Mouse (Mus musculus): Measurements from ENCODE around the gene Slc9b1. TPM values are rescaled to one million over a fixed set of nuclear protein-coding genes. Genes with fewer than 3 reads are reported as not detected.

Slc9b1 gene
- polyA plus RNA-seq, 1 experiment, result not detected

GRCm38 (mm10) chr3:135438913-135439531 is 91.2 kb downstream of the Slc9b1 start:
- WGBS, result under 1% methylated on average over 62 of the region's 76 CpGs
- Histone ChIP-seq H3K27me3 (ENCODE audit: control insufficient read depth, insufficient read depth, low read length) (no peaks in the 10 kb centered on the region), H3K27ac (ENCODE audit: insufficient read depth, low read length) (peak overlapping the region; percentile 94), H3K4me3 (replicated peaks; ENCODE audit: insufficient read depth, low read depth, low read length) (peak overlapping the region; percentile 86), H3K4me1 (ENCODE audit: control insufficient read depth, insufficient read depth, low read length) (no peaks in the 10 kb centered on the region)
- no peak for TF ChIP-seq POLR2A (IDR thresholded peaks at IDR 0.05; ENCODE audit: borderline replicate concordance, insufficient read depth, low read length)
- TF ChIP-seq CTCF (IDR thresholded peaks at IDR 0.05; ENCODE audit: borderline replicate concordance, insufficient read depth, low read depth, low read length), result no peak
- DNase-seq, result peak; percentile 82 to 85

GRCm38 (mm10) chr3:135439651-135440050 is 91.8 kb downstream of the Slc9b1 start:
- H3K4me1 ChIP-seq (ENCODE audit: control insufficient read depth, insufficient read depth, low read length), result no peaks in the 10 kb centered on the region
- DNase-seq, result no peak
- peak overlapping the region; percentile 86 for H3K4me3 ChIP-seq (replicated peaks; ENCODE audit: insufficient read depth, low read depth, low read length)
- under 1% methylated on average over 15 of the region's 15 CpGs for WGBS
- H3K27ac ChIP-seq (ENCODE audit: insufficient read depth, low read length), result peak overlapping the region; percentile 94
- no peaks in the 10 kb centered on the region for H3K27me3 ChIP-seq (ENCODE audit: control insufficient read depth, insufficient read depth, low read length)
- TF ChIP-seq POLR2A (IDR thresholded peaks at IDR 0.05; ENCODE audit: borderline replicate concordance, insufficient read depth, low read length), result no peak
- no peak for TF ChIP-seq CTCF (IDR thresholded peaks at IDR 0.05; ENCODE audit: borderline replicate concordance, insufficient read depth, low read depth, low read length)

- no peak overlapping the region for H3K27ac ChIP-seq (ENCODE audit: insufficient read depth, low read length)
- WGBS, result 4% methylated on average over 7 of the region's 7 CpGs
- TF ChIP-seq POLR2A (IDR thresholded peaks at IDR 0.05; ENCODE audit: borderline replicate concordance, insufficient read depth, low read length) (no peak), CTCF (IDR thresholded peaks at IDR 0.05; ENCODE audit: borderline replicate concordance, insufficient read depth, low read depth, low read length) (no peak)
- no peaks in the 10 kb centered on the region for H3K4me1 ChIP-seq (ENCODE audit: control insufficient read depth, insufficient read depth, low read length)
- DNase-seq, result peak in 1 of 2 experiments; percentile 20
- H3K4me3 ChIP-seq (replicated peaks; ENCODE audit: insufficient read depth, low read depth, low read length), result peak overlapping the region; percentile 86
- H3K27me3 ChIP-seq (ENCODE audit: control insufficient read depth, insufficient read depth, low read length), result no peaks in the 10 kb centered on the region
These were observed 92.4 kb downstream of the Slc9b1 start for GRCm38 (mm10) chr3:135440221-135440620.

GRCm38 (mm10) chr3:135440621-135441020 is 92.8 kb downstream of the Slc9b1 start:
- no peak for TF ChIP-seq POLR2A (IDR thresholded peaks at IDR 0.05; ENCODE audit: borderline replicate concordance, insufficient read depth, low read length)
- no peak for TF ChIP-seq CTCF (IDR thresholded peaks at IDR 0.05; ENCODE audit: borderline replicate concordance, insufficient read depth, low read depth, low read length)
- DNase-seq, result no peak
- no peaks in the 10 kb centered on the region for H3K4me1 ChIP-seq (ENCODE audit: control insufficient read depth, insufficient read depth, low read length)
- peak overlapping the region; percentile 86 for H3K4me3 ChIP-seq (replicated peaks; ENCODE audit: insufficient read depth, low read depth, low read length)
- H3K27ac ChIP-seq (ENCODE audit: insufficient read depth, low read length), result no peak overlapping the region
- 7% methylated on average over 10 of the region's 10 CpGs for WGBS
- no peaks in the 10 kb centered on the region for H3K27me3 ChIP-seq (ENCODE audit: control insufficient read depth, insufficient read depth, low read length)

- no peak overlapping the region for H3K4me3 ChIP-seq (replicated peaks; ENCODE audit: insufficient read depth, low read depth, low read length)
- H3K4me1 ChIP-seq (ENCODE audit: control insufficient read depth, insufficient read depth, low read length), result peaks cover 3% of the 10 kb centered on the region; the same call in 1 of the 2 replicates
- no peak for TF ChIP-seq POLR2A (IDR thresholded peaks at IDR 0.05; ENCODE audit: borderline replicate concordance, insufficient read depth, low read length)
- no peak for TF ChIP-seq CTCF (IDR thresholded peaks at IDR 0.05; ENCODE audit: borderline replicate concordance, insufficient read depth, low read depth, low read length)
- DNase-seq, result no peak
- no peak overlapping the region for H3K27ac ChIP-seq (ENCODE audit: insufficient read depth, low read length)
- H3K27me3 ChIP-seq (ENCODE audit: control insufficient read depth, insufficient read depth, low read length), result no peaks in the 10 kb centered on the region
These were observed 97.1 kb downstream of the Slc9b1 start for GRCm38 (mm10) chr3:135444930-135445329.

Other genes starting within 250 kb of the Slc9b1 start
- 0.54 and 0.90 TPM in 2 replicates for gene Cenpe, start 135.5 kb upstream of the Slc9b1 start, polyA plus RNA-seq (2012; rRNA removed)
- gene Bdh2, start 66.8 kb upstream of the Slc9b1 start, polyA plus RNA-seq (2012; rRNA removed), result 4.1 and 4.4 TPM in 2 replicates
- gene Slc9b2, start 40.3 kb upstream of the Slc9b1 start, polyA plus RNA-seq (2012; rRNA removed), result 0.98 and 1.3 TPM in 2 replicates
- gene Cisd2, start 75.9 kb downstream of the Slc9b1 start, polyA plus RNA-seq (2012; rRNA removed), result 48.6 and 51.3 TPM in 2 replicates
- gene Ube2d3, start 90.1 kb downstream of the Slc9b1 start, polyA plus RNA-seq (2012; rRNA removed), result 181 and 187 TPM in 2 replicates
- 8.8 and 9.8 TPM in 2 replicates for gene Manba, start 137.6 kb downstream of the Slc9b1 start, polyA plus RNA-seq (2012; rRNA removed)